Mouse (Mus musculus) cerebellum, adult 2 months (tissue): ENCODE results near the gene Cd22.

Experiments
- CTCF ChIP-seq: fragments of 200-500 bp; IDR thresholded peaks from 2 replicates; pipeline ENCODE4 v1.5.1; 2011; ENCODE audit warnings: low read depth, mild to moderate bottlenecking, control low read depth, low read length, moderate library complexity, borderline replicate concordance; ENCODE audit not compliant: insufficient read depth
- POLR2A ChIP-seq: fragments of 200-500 bp; IDR thresholded peaks from 2 replicates; pipeline ENCODE4 v1.6.1; 2011; ENCODE audit warnings: low read length, control low read depth, borderline replicate concordance; ENCODE audit not compliant: insufficient read depth

DNA sequence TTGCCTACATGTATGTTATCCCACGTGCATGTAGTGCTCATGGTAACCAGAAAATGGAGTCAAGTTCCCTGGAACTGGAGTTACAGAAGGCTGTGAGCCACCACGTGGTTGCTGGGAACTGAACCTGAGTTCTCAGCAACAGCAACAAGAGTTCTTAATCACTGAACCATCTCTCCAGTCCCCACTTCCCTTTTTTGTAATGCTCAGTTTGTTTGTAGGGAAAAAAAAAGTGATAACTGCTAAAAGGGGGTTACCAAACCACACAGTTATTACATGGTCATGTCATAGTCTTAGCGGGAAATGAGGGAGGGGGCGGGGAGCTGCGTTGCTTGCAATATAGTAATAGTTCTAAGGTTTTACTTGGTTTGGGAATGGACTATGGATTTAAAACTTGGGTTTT, 38.0 kb downstream of the Cd22 start:
- no peak for TF ChIP-seq CTCF
- no peak for TF ChIP-seq POLR2A
